ENCODE assay signal across 10 mouse cellular contexts in genomic region chr7:25277998-25278340, GRCm38 (mm10). TPM values are rescaled to one million over a fixed set of nuclear protein-coding genes. Genes with fewer than 3 reads are reported as not detected.
DNase-seq lines count a peak whose midpoint lies in the region; ATAC-seq and TF ChIP-seq lines count a peak whose summit lies in the region.
"Had no signal": no experiment of that assay in that cellular context is flagged by ENCODE, and none has a peak within 500 bp of the region (broad histone marks: within the 10 kb centered on the region; RNA-seq: fewer than 3 reads in every experiment).

No protein-coding gene starts in this region.

- TF ChIP-seq POLR2A in liver, adult 2 months (IDR thresholded peaks at IDR 0.05; ENCODE audit: extremely low read depth, insufficient read depth, low read length): no peak

- peak overlapping the region; percentile 84 for H3K4me2 ChIP-seq in embryonic facial prominence, embryonic 14.5 days (ENCODE audit: low read depth, low read length)
- H3K4me2 ChIP-seq in intestine, postnatal 0 days (replicated peaks; ENCODE audit: low read depth): peak overlapping the region; percentile 96
- peak overlapping the region; percentile 90 for H3K4me2 ChIP-seq in neural tube, embryonic 14.5 days (ENCODE audit: low read depth, low read length)

- peaks cover 21% of the 10 kb centered on the region for H3K4me1 ChIP-seq in liver, adult 2 months (ENCODE audit: control insufficient read depth, insufficient read depth, low read length)
- peaks cover 48% of the 10 kb centered on the region for H3K4me1 ChIP-seq in embryonic facial prominence, embryonic 14.5 days (ENCODE audit: control insufficient read depth, insufficient read depth, low read length)
- H3K4me1 ChIP-seq in intestine, postnatal 0 days (replicated peaks; ENCODE audit: control insufficient read depth, insufficient read depth, low read length): peaks cover 39% of the 10 kb centered on the region
- H3K4me1 ChIP-seq in neural tube, embryonic 14.5 days (ENCODE audit: control insufficient read depth, insufficient read depth, low read length): peaks cover 44% of the 10 kb centered on the region

- H3K27ac ChIP-seq in liver, adult 2 months (replicated peaks; ENCODE audit: insufficient read depth, low read depth, low read length): peak overlapping the region; percentile 25
- peak overlapping the region; percentile 99 for H3K27ac ChIP-seq in embryonic facial prominence, embryonic 14.5 days (replicated peaks; ENCODE audit: low read depth, low read length)
- peak overlapping the region; percentile 93; the same call in 1 of the 2 replicates for H3K27ac ChIP-seq in intestine, postnatal 0 days (ENCODE audit: low read depth, low read length)
- H3K27ac ChIP-seq in neural tube, embryonic 14.5 days (ENCODE audit: low read depth, low read length): peak overlapping the region; percentile 98

- peak; percentile 25 for DNase-seq in liver, adult 2 months (ENCODE audit: extremely low read depth, low read depth, low spot score)
- no peak for DNase-seq in liver
- DNase-seq in embryonic facial prominence, embryonic 14.5 days (ENCODE audit: low spot score): no peak
- DNase-seq in spleen, postnatal 4 days (ENCODE audit: low spot score in 2 of 2): no peak
- DNase-seq in lung, postnatal 25 days (ENCODE audit: low spot score): no peak
- no peak for DNase-seq in frontal cortex, postnatal 25 days (ENCODE audit: low spot score in 2 of 2)

- no peak for ATAC-seq in embryonic facial prominence, embryonic 14.5 days (ENCODE audit: low read depth)
- ATAC-seq in intestine, postnatal 0 days: no peak
- ATAC-seq in neural tube, embryonic 14.5 days (ENCODE audit: low read depth): no peak

- WGBS in liver, adult 2 months: 6% methylated on average over 4 of the region's 4 CpGs
- 10% methylated on average over 4 of the region's 4 CpGs for WGBS in embryonic facial prominence, embryonic 14.5 days
- WGBS in intestine, postnatal 0 days: 6% methylated on average over 4 of the region's 4 CpGs
- WGBS in neural tube, embryonic 14.5 days: 19% methylated on average over 4 of the region's 4 CpGs

- H3K9me3 ChIP-seq in embryonic facial prominence, embryonic 14.5 days (ENCODE audit: control insufficient read depth, low read length): no peaks in the 10 kb centered on the region
- H3K9me3 ChIP-seq in intestine, postnatal 0 days (ENCODE audit: control insufficient read depth): no peaks in the 10 kb centered on the region
- H3K9me3 ChIP-seq in neural tube, embryonic 14.5 days (ENCODE audit: control insufficient read depth, low read length): no peaks in the 10 kb centered on the region

- no peaks in the 10 kb centered on the region for H3K36me3 ChIP-seq in liver, adult 2 months (ENCODE audit: control insufficient read depth, insufficient read depth, low read length)
- peaks cover 26% of the 10 kb centered on the region for H3K36me3 ChIP-seq in embryonic facial prominence, embryonic 14.5 days (ENCODE audit: control insufficient read depth, insufficient read depth, low read length)
- peaks cover 5% of the 10 kb centered on the region; the same call in 1 of the 2 replicates for H3K36me3 ChIP-seq in intestine, postnatal 0 days (ENCODE audit: control insufficient read depth, insufficient read depth)
- peaks cover 13% of the 10 kb centered on the region; the same call in 1 of the 2 replicates for H3K36me3 ChIP-seq in neural tube, embryonic 14.5 days (ENCODE audit: control insufficient read depth, insufficient read depth, low read length)

- H3K79me2 ChIP-seq in liver, adult 2 months (ENCODE audit: control insufficient read depth, insufficient read depth, low read length): peaks cover 12% of the 10 kb centered on the region; the same call in 1 of the 2 replicates

- peak overlapping the region; percentile 69; the same call in 1 of the 2 replicates for H3K4me3 ChIP-seq in liver, adult 2 months (ENCODE audit: insufficient read depth, low read depth, low read length)
- H3K4me3 ChIP-seq in embryonic facial prominence, embryonic 14.5 days (ENCODE audit: low read depth, low read length): peak overlapping the region; percentile 90
- peak overlapping the region; percentile 63 for H3K4me3 ChIP-seq in intestine, postnatal 0 days (ENCODE audit: low read depth, low read length)
- H3K4me3 ChIP-seq in neural tube, embryonic 14.5 days (ENCODE audit: low read depth, low read length): peak overlapping the region; percentile 76

- H3K9ac ChIP-seq in liver, adult 2 months (ENCODE audit: low read depth, low read length): 0 out of 2 replicates have a peak overlapping the region, but pooled peaks have one; percentile 22
- peak overlapping the region; percentile 77 for H3K9ac ChIP-seq in embryonic facial prominence, embryonic 14.5 days (ENCODE audit: low read depth, low read length)
- H3K9ac ChIP-seq in intestine, postnatal 0 days (ENCODE audit: low read depth, low read length): peak overlapping the region; percentile 55; the same call in 1 of the 2 replicates
- H3K9ac ChIP-seq in neural tube, embryonic 14.5 days (replicated peaks; ENCODE audit: low read depth, low read length): peak overlapping the region; percentile 74

- TF ChIP-seq CTCF in liver, adult 2 months (IDR thresholded peaks at IDR 0.05; ENCODE audit: low read depth, low read length): no peak
- no peak for TF ChIP-seq CTCF in intestine, postnatal 0 days (IDR thresholded peaks at IDR 0.05; ENCODE audit: low read depth)

- no peaks in the 10 kb centered on the region for H3K27me3 ChIP-seq in liver, adult 2 months (ENCODE audit: control insufficient read depth, insufficient read depth, low read length)
- H3K27me3 ChIP-seq in embryonic facial prominence, embryonic 14.5 days (replicated peaks; ENCODE audit: control insufficient read depth, insufficient read depth, low read length): no peaks in the 10 kb centered on the region
- no peaks in the 10 kb centered on the region for H3K27me3 ChIP-seq in intestine, postnatal 0 days (replicated peaks; ENCODE audit: control insufficient read depth, insufficient read depth, low read length)
- H3K27me3 ChIP-seq in neural tube, embryonic 14.5 days (ENCODE audit: control insufficient read depth, insufficient read depth, low read length): no peaks in the 10 kb centered on the region

RNA-seq across cellular contexts. Expression of gene Cic, which starts 10.5 kb away (rescaled TPM):
- total RNA-seq in liver, adult 2 months (2014; rRNA removed): 5.3 and 8.3 TPM in 2 replicates
- 18.3 and 23.3 TPM in 2 replicates for polyA plus RNA-seq in liver, adult 2 months (2012; rRNA removed)
- polyA plus RNA-seq in embryonic facial prominence, embryonic 14.5 days (2014; fragmentation: Nextera tagmentation; extraction: Ambion mirVana): 48.8 and 49.0 TPM in 2 replicates
- polyA plus RNA-seq in intestine, postnatal 0 days (2015; fragmentation: Nextera tagmentation; extraction: Ambion mirVana): 17.2 and 21.7 TPM in 2 replicates
- 43.3 and 46.6 TPM in 2 replicates for polyA plus RNA-seq in neural tube, embryonic 14.5 days (2014; fragmentation: Nextera tagmentation; extraction: Ambion mirVana)

RNA-seq across cellular contexts. Expression of gene Pafah1b3, which starts 19.8 kb away (rescaled TPM):
- 3.7 and 6.0 TPM in 2 replicates for total RNA-seq in liver, adult 2 months (2014; rRNA removed)
- 8.4 and 10.0 TPM in 2 replicates for polyA plus RNA-seq in liver, adult 2 months (2012; rRNA removed)
- 173 and 200 TPM in 2 replicates for polyA plus RNA-seq in embryonic facial prominence, embryonic 14.5 days (2014; fragmentation: Nextera tagmentation; extraction: Ambion mirVana)
- polyA plus RNA-seq in intestine, postnatal 0 days (2015; fragmentation: Nextera tagmentation; extraction: Ambion mirVana): 87.6 and 91.9 TPM in 2 replicates
- 561 and 590 TPM in 2 replicates for polyA plus RNA-seq in neural tube, embryonic 14.5 days (2014; fragmentation: Nextera tagmentation; extraction: Ambion mirVana)

RNA-seq across cellular contexts. Expression of gene Prr19, which starts 23.2 kb away (rescaled TPM):
- not detected in 2 replicates for total RNA-seq in liver, adult 2 months (2014; rRNA removed)
- not detected in 2 replicates for polyA plus RNA-seq in liver, adult 2 months (2012; rRNA removed)
- polyA plus RNA-seq in embryonic facial prominence, embryonic 14.5 days (2014; fragmentation: Nextera tagmentation; extraction: Ambion mirVana): 0.77 and 1.3 TPM in 2 replicates
- 0.12 TPM in 1 of 2 replicates, not detected in the other for polyA plus RNA-seq in intestine, postnatal 0 days (2015; fragmentation: Nextera tagmentation; extraction: Ambion mirVana)
- 2.7 and 4.3 TPM in 2 replicates for polyA plus RNA-seq in neural tube, embryonic 14.5 days (2014; fragmentation: Nextera tagmentation; extraction: Ambion mirVana)
- total RNA-seq: adrenal gland, adult 18-20 months; hematopoietic stem cell, adult 5-6 weeks had no signal

RNA-seq across cellular contexts. Expression of gene Erf, which starts 27.4 kb away (rescaled TPM):
- 7.4 and 8.8 TPM in 2 replicates for total RNA-seq in liver, adult 2 months (2014; rRNA removed)
- polyA plus RNA-seq in liver, adult 2 months (2012; rRNA removed): 23.3 and 27.0 TPM in 2 replicates
- polyA plus RNA-seq in embryonic facial prominence, embryonic 14.5 days (2014; fragmentation: Nextera tagmentation; extraction: Ambion mirVana): 23.3 and 26.0 TPM in 2 replicates
- 7.8 and 8.4 TPM in 2 replicates for polyA plus RNA-seq in intestine, postnatal 0 days (2015; fragmentation: Nextera tagmentation; extraction: Ambion mirVana)
- polyA plus RNA-seq in neural tube, embryonic 14.5 days (2014; fragmentation: Nextera tagmentation; extraction: Ambion mirVana): 4.5 and 4.8 TPM in 2 replicates

RNA-seq across cellular contexts. Expression of gene Tmem145, which starts 27.9 kb away (rescaled TPM):
- total RNA-seq in liver, adult 2 months (2014; rRNA removed): not detected in 2 replicates
- not detected in 2 replicates for polyA plus RNA-seq in liver, adult 2 months (2012; rRNA removed)
- polyA plus RNA-seq in embryonic facial prominence, embryonic 14.5 days (2014; fragmentation: Nextera tagmentation; extraction: Ambion mirVana): 1.7 and 2.0 TPM in 2 replicates
- 0.69 and 0.92 TPM in 2 replicates for polyA plus RNA-seq in intestine, postnatal 0 days (2015; fragmentation: Nextera tagmentation; extraction: Ambion mirVana)
- polyA plus RNA-seq in neural tube, embryonic 14.5 days (2014; fragmentation: Nextera tagmentation; extraction: Ambion mirVana): 70.6 and 94.9 TPM in 2 replicates
- total RNA-seq: hematopoietic stem cell, adult 5-6 weeks had no signal

Comparison
In these comparisons a context has a peak if more than half of its experiments do, and no peak if none do; other contexts are left out.
1. H3K27ac ChIP-seq: peak in every context shown above with its lines; median percentile 99 in embryonic facial prominence, embryonic 14.5 days; 98 in neural tube, embryonic 14.5 days; 93 in intestine, postnatal 0 days; 25 in liver, adult 2 months.
2. H3K9ac ChIP-seq: peak in every context shown above with its lines; median percentile 77 in embryonic facial prominence, embryonic 14.5 days; 74 in neural tube, embryonic 14.5 days; 55 in intestine, postnatal 0 days; 22 in liver, adult 2 months.